Mouse (Mus musculus) limb, embryonic 12.5 days (tissue): Measurements from ENCODE around the gene Ipo7. TPM values are rescaled to one million over a fixed set of nuclear protein-coding genes. Genes with fewer than 3 reads are reported as not detected.
"Not testable (repeated sequence)": the region's sequence is repeated elsewhere in the genome, so short reads cannot be mapped to it uniquely, and the experiment has no call there.

Experiments
- ATAC-seq: fragments of 200-750 bp; cut with Nextera tagmentation; 2 replicates; pipeline ENCODE4 v1.8.0; 2017; ENCODE audit warnings: low read depth, moderate TSS enrichment; ENCODE audit not compliant: insufficient number of reproducible peaks, insufficient read depth, low FRiP score, low TSS enrichment
- H3K27ac ChIP-seq: fragments of 300-500 bp; sonication (generic); 2 replicates; pipeline ENCODE4 v1.5.1; 2016; ENCODE audit warnings: mild to moderate bottlenecking, moderate library complexity
- H3K27me3 ChIP-seq: fragments of 300-500 bp; sonication (generic); 2 replicates; pipeline ENCODE4 v1.6.1; 2016; ENCODE audit warnings: mild to moderate bottlenecking, moderate library complexity
- H3K36me3 ChIP-seq: fragments of 300-500 bp; sonication (generic); 2 replicates; pipeline ENCODE4 v1.6.1; 2016; ENCODE audit warnings: mild to moderate bottlenecking, moderate library complexity
- H3K4me1 ChIP-seq: fragments of 300-500 bp; sonication (generic); replicated peaks from 2 replicates; pipeline ENCODE4 v1.6.1; 2016
- H3K4me2 ChIP-seq: fragments of 300-500 bp; sonication (generic); 2 replicates; pipeline ENCODE4 v1.6.1; 2016; ENCODE audit warnings: mild to moderate bottlenecking, moderate library complexity
- H3K4me3 ChIP-seq: fragments of 300-500 bp; sonication (generic); replicated peaks from 2 replicates; pipeline ENCODE4 v1.5.1; 2016; ENCODE audit warnings: mild to moderate bottlenecking
- H3K9ac ChIP-seq: fragments of 300-500 bp; sonication (generic); replicated peaks from 2 replicates; pipeline ENCODE4 v1.6.1; 2016; ENCODE audit warnings: mild to moderate bottlenecking, moderate library complexity
- H3K9me3 ChIP-seq: fragments of 300-500 bp; sonication (generic); 2 replicates; pipeline ENCODE4 v1.6.1; 2016; ENCODE audit warnings: mild to moderate bottlenecking, moderate library complexity
- WGBS: fragments of 180-500 bp; shearing (Covaris S2); methylation state at CpG from one replicate; pipeline ENCODE4 v1.1.7; 2016; 5-methylcytosine and 5-hydroxymethylcytosine counted together
- polyA plus RNA-seq: library from polyadenylated mRNA; unstranded; fragments of >200 nt; fragmentation: Nextera tagmentation; extraction: Ambion mirVana; gene quantifications from 2 replicates; pipeline ENCODE4 v1.2.1, GENCODE M21; 2016

The Ipo7 gene
- polyA plus RNA-seq = 44.2 and 46.5 TPM in 2 replicates

- Histone ChIP-seq H3K36me3 (0 out of 2 replicates have a peak, but pooled peaks cover 7% of the 10 kb centered on the region), H3K4me2 (peak within 1 kb of the TSS; percentile 88), H3K27me3 (no peaks in the 10 kb centered on the region), H3K9ac (peak within 1 kb of the TSS; percentile 99), H3K27ac (peak within 1 kb of the TSS; percentile 96), H3K4me3 (peak within 1 kb of the TSS; percentile 99), H3K9me3 (no peaks in the 10 kb centered on the region), H3K4me1 (peaks cover 7% of the 10 kb centered on the region)
- ATAC-seq = peak; percentile 93
- WGBS = under 1% methylated on average over 48 of the region's 48 CpGs
Measured at GRCm38 (mm10) chr7:110018117-110018630, at the start of gene Ipo7. Gene Ipo7 (plus strand): TSS chr7:110018274.

GRCm38 (mm10) chr7:109968924-109969450 lies 49.1 kb upstream of the Ipo7 start:
- no peak overlapping the region for H3K4me2 ChIP-seq

GRCm38 (mm10) chr7:109969542-109969941 lies 48.5 kb upstream of the Ipo7 start:
- Histone ChIP-seq H3K9ac (no peak overlapping the region), H3K4me2 (no peak overlapping the region), H3K4me3 (no peak overlapping the region), H3K36me3 (peaks cover 6% of the 10 kb centered on the region), H3K27me3 (no peaks in the 10 kb centered on the region), H3K4me1 (peaks cover 23% of the 10 kb centered on the region; the same call in 1 of the 2 replicates), H3K27ac (peak overlapping the region; percentile 62), H3K9me3 (peaks cover 4% of the 10 kb centered on the region; the same call in 1 of the 2 replicates)
- no peak for ATAC-seq

More at GRCm38 (mm10) chr7:109968924-109969450, 49.1 kb upstream of the Ipo7 start:
- H3K4me3 ChIP-seq = no peak overlapping the region
- H3K27me3 ChIP-seq = no peaks in the 10 kb centered on the region
- H3K9ac ChIP-seq = no peak overlapping the region
- peak; percentile 65 for ATAC-seq
- H3K4me1 ChIP-seq = peaks cover 23% of the 10 kb centered on the region; the same call in 1 of the 2 replicates
- peak overlapping the region; percentile 62 for H3K27ac ChIP-seq
- H3K36me3 ChIP-seq = peaks cover 6% of the 10 kb centered on the region
- peaks cover 4% of the 10 kb centered on the region; the same call in 1 of the 2 replicates for H3K9me3 ChIP-seq
- 18% methylated on average over 2 of the region's 2 CpGs for WGBS

- Histone ChIP-seq H3K9ac (no peak overlapping the region), H3K9me3 (no peaks in the 10 kb centered on the region), H3K4me3 (no peak overlapping the region), H3K27ac (no peak overlapping the region), H3K36me3 (peaks cover 60% of the 10 kb centered on the region), H3K4me1 (peaks cover 5% of the 10 kb centered on the region; the same call in 1 of the 2 replicates), H3K27me3 (no peaks in the 10 kb centered on the region), H3K4me2 (no peak overlapping the region)
- WGBS = 93% methylated on average over 6 of the region's 6 CpGs
- ATAC-seq = no peak
Measured at GRCm38 (mm10) chr7:109975966-109976715, 41.9 kb upstream of the Ipo7 start.

GRCm38 (mm10) chr7:109977131-109977530 lies 40.9 kb upstream of the Ipo7 start:
- not testable (repeated sequence) for H3K4me1 ChIP-seq, H3K27ac ChIP-seq, H3K4me3 ChIP-seq, H3K9ac ChIP-seq, ATAC-seq, H3K9me3 ChIP-seq, H3K4me2 ChIP-seq, H3K27me3 ChIP-seq
- WGBS = 68% methylated on average over 5 of the region's 5 CpGs
- H3K36me3 ChIP-seq = peaks cover 69% of the 10 kb centered on the region

- H3K27ac ChIP-seq, H3K9me3 ChIP-seq, ATAC-seq, H3K9ac ChIP-seq, H3K4me1 ChIP-seq, H3K27me3 ChIP-seq: not testable (repeated sequence)
- H3K4me3 ChIP-seq = peak overlapping the region; percentile 55; the same call in 1 of the 2 replicates
- 76% methylated on average over 5 of the region's 5 CpGs for WGBS
- peak overlapping the region; percentile 82 for H3K4me2 ChIP-seq
- peaks cover 37% of the 10 kb centered on the region for H3K36me3 ChIP-seq
Measured at GRCm38 (mm10) chr7:109984608-109985007, 33.5 kb upstream of the Ipo7 start.

- H3K36me3 ChIP-seq = peaks cover 26% of the 10 kb centered on the region
- peak overlapping the region; percentile 82 for H3K4me2 ChIP-seq
- H3K4me1 ChIP-seq = peaks cover 8% of the 10 kb centered on the region
- no peaks in the 10 kb centered on the region for H3K9me3 ChIP-seq
- peak overlapping the region; percentile 24; the same call in 1 of the 2 replicates for H3K27ac ChIP-seq
- WGBS = under 1% methylated on average over 27 of the region's 27 CpGs
- H3K27me3 ChIP-seq = no peaks in the 10 kb centered on the region
- H3K4me3 ChIP-seq = peak overlapping the region; percentile 55
- peak; percentile 59; the same call in 1 of the 2 replicates for ATAC-seq
- peak overlapping the region; percentile 68 for H3K9ac ChIP-seq
Measured at GRCm38 (mm10) chr7:109985661-109986132, 32.4 kb upstream of the Ipo7 start.

- Histone ChIP-seq H3K9ac (peak overlapping the region; percentile 68), H3K4me2 (peak overlapping the region; percentile 82), H3K4me3 (peak overlapping the region; percentile 55), H3K36me3 (peaks cover 24% of the 10 kb centered on the region), H3K27me3 (no peaks in the 10 kb centered on the region), H3K9me3 (no peaks in the 10 kb centered on the region), H3K4me1 (peaks cover 8% of the 10 kb centered on the region), H3K27ac (peak overlapping the region; percentile 91)
- ATAC-seq = peak; percentile 98
- under 1% methylated on average over 43 of the region's 43 CpGs for WGBS
Measured at GRCm38 (mm10) chr7:109986133-109986669, 31.9 kb upstream of the Ipo7 start.

GRCm38 (mm10) chr7:109986775-109987174 lies 31.3 kb upstream of the Ipo7 start, which contains the start of gene Tmem41b:
Gene Tmem41b (minus strand): TSS chr7:109986929.
- peak within 1 kb of the TSS; percentile 82 for H3K4me2 ChIP-seq
- H3K9ac ChIP-seq = peak within 1 kb of the TSS; percentile 68
- WGBS = 40% methylated on average over 6 of the region's 6 CpGs
- peak within 1 kb of the TSS; percentile 91 for H3K27ac ChIP-seq
- peaks cover 19% of the 10 kb centered on the region for H3K36me3 ChIP-seq
- H3K27me3 ChIP-seq, H3K9me3 ChIP-seq, ATAC-seq, H3K4me1 ChIP-seq: not testable (repeated sequence)
- H3K4me3 ChIP-seq = peak within 1 kb of the TSS; percentile 55

GRCm38 (mm10) chr7:109991286-109991685 lies 26.8 kb upstream of the Ipo7 start:
- WGBS = 94% methylated on average over 1 of the region's 1 CpGs
- no peaks in the 10 kb centered on the region for H3K36me3 ChIP-seq
- no peak overlapping the region for H3K27ac ChIP-seq
- no peaks in the 10 kb centered on the region for H3K27me3 ChIP-seq
- no peaks in the 10 kb centered on the region for H3K4me1 ChIP-seq
- ATAC-seq = no peak
- no peak overlapping the region for H3K9ac ChIP-seq
- H3K4me2 ChIP-seq = no peak overlapping the region
- no peaks in the 10 kb centered on the region for H3K9me3 ChIP-seq
- no peak overlapping the region for H3K4me3 ChIP-seq
